Mouse (Mus musculus): ENCODE measurements at regions not wholly inside any gene's neighbourhood (a gene's known extent, or its start where the extent isn't known, plus 50 kb on each side); places are given as distances from the start of the nearest gene placed in this dataset.

GRCm38 (mm10) chr7:136706246-136706645 is 188.2 kb upstream of the Mgmt start:
- TF ChIP-seq CTCF (IDR thresholded peaks at IDR 0.05; ENCODE audit: insufficient read depth, low read length): no peak
- no peak for TF ChIP-seq POLR2A (IDR thresholded peaks at IDR 0.05; ENCODE audit: borderline replicate concordance, extremely low read depth, low read depth, low read length)

Measured in lung, adult 2 months (tissue).